16 mouse cellular contexts compared by ENCODE assay signal in the genomic region with DNA sequence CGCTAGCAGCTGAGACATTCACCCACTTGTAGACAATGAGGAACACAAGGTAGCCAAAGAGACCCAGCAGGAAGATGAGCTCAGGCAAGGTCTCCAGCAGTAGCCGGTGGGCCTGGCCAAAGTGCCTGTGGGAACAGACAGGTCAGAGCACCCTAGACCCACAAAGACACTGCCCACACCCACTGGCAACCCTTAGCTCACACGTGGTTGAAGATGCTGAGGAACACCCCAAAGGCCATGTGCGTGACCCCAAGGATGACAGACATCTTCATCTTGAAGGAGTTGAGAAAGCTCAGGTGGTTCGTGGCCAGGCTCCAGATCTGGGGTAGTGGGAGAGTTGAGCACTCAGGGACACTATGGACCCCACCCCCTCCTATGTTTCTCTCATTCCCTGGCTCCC.
"Had no signal": no experiment of that assay in that cellular context is flagged by ENCODE, and none has a peak within 500 bp of the region (broad histone marks: within the 10 kb centered on the region; RNA-seq: fewer than 3 reads in every experiment).

No protein-coding gene starts in this region.

- H3K4me2 ChIP-seq: neural tube, embryonic 12.5 days; neural tube, embryonic 13.5 days; neural tube, embryonic 15.5 days; stomach, embryonic 15.5 days had no signal

- DNase-seq: retina, postnatal 1 day; right cerebral cortex, adult 18-20 months; right cerebral cortex, postnatal 14 days; right cerebral cortex, postnatal 25 days; right cerebral cortex, postnatal 4 days; thymus, adult 18-20 months; thymus, adult 2 months; thymus, postnatal 14 days; thymus, postnatal 25 days; thymus, postnatal 36 days; thymus, postnatal 4 days had no signal

- H3K9ac ChIP-seq: neural tube, embryonic 12.5 days; neural tube, embryonic 13.5 days; neural tube, embryonic 15.5 days; stomach, embryonic 15.5 days had no signal

- H3K27me3 ChIP-seq: neural tube, embryonic 12.5 days; neural tube, embryonic 13.5 days; neural tube, embryonic 15.5 days; stomach, embryonic 15.5 days had no signal

- H3K4me3 ChIP-seq: neural tube, embryonic 12.5 days; neural tube, embryonic 13.5 days; neural tube, embryonic 15.5 days; stomach, embryonic 15.5 days had no signal

- H3K27ac ChIP-seq: neural tube, embryonic 12.5 days; neural tube, embryonic 15.5 days; stomach, embryonic 15.5 days; stomach, postnatal 0 days had no signal

- H3K4me1 ChIP-seq: stomach, embryonic 15.5 days had no signal
